Mouse (Mus musculus) layer of hippocampus, adult 9-10 months (tissue): ENCODE data around the gene Bfsp2.
"Not testable (repeated sequence)": the region's sequence is repeated elsewhere in the genome, so short reads cannot be mapped to it uniquely, and the experiment has no call there.

Experiments used
- DNase-seq: peaks from one replicate; pipeline ENCODE4 v3.0.0; 2022; ENCODE audit warnings: low spot score

Gene Bfsp2

DNA sequence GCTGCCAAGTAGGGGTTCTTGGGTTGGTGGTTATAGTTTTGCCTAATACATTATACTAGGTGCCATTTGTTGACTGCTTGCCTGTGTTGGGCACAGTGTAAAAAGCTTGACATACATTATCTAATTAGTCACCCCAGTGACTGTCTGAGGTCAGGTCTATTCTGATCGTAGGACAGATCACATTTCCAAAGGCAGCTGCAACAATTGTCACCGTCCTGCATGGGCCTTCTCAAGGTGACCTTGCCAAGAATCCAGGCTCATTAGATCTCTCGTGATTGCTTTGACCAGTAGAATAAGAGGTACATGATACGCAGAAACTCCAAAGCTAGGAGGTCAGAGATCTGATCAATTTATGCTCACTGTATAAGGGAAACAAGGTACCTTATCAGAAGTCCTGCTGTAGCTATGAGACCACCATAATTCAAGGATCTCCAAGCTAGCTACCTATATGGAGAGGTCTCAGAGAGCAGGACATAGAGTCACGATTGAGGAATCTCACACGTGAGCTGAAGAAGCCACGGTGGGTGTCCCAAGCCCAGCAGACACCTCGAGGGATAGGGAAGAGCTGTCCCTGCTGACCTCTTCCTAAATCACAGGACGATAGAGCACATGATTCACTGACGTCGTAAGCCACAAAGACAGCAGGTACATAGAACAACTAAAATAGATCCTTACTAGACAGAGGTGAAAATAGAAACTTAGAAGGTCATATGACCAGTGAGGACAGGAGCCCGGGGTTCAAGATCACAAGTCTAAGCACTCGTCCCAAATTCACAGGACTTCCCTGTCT lies 49.6 kb downstream of the Bfsp2 start:
- no peak for DNase-seq

- DNase-seq = no peak
Measured at GRCm38 (mm10) chr9:103426425-103426824, 53.8 kb downstream of the Bfsp2 start.

GRCm38 (mm10) chr9:103424869-103425268 lies 55.4 kb downstream of the Bfsp2 start:
- no peak for DNase-seq

DNA sequence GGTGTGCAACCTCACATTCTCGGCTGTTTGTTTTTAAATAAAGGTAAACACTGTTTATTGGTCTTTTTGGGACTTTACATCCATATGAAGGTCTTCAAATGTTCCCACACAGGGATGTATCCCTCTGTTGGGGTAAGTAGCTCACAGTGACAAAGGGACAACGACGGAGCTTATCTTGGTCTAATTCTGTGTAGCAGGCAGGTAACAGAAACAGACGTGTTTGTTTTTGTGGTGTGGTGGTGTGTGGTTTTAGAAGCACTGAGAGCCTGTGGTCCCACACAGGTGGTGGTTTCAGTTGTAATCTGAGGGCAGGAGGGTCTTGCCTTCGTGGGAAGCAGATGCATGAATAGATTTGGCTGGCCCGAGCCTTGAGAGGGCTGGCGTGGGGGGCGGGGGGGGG lies 56.3 kb downstream of the Bfsp2 start:
- DNase-seq = no peak

DNA sequence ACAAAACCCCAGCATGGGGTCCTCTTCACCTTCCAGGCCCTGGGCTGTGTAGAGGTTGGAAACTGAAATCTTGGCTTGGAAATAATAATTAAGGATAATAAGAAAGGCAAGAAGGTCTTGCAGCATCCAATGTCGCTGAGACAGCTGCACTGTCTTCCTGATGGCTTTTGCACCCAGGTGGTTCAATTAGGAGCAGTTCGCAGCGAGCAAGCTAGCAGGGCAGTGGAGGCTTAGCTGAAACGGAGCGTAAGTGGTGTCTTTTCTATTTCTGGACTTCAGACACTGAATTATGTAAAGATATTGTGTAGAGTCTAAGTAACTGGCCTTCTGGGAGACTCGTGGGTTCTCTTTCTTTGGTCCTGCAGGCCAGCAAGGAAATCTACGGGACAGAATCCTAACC lies 56.8 kb downstream of the Bfsp2 start:
- no peak for DNase-seq

DNA sequence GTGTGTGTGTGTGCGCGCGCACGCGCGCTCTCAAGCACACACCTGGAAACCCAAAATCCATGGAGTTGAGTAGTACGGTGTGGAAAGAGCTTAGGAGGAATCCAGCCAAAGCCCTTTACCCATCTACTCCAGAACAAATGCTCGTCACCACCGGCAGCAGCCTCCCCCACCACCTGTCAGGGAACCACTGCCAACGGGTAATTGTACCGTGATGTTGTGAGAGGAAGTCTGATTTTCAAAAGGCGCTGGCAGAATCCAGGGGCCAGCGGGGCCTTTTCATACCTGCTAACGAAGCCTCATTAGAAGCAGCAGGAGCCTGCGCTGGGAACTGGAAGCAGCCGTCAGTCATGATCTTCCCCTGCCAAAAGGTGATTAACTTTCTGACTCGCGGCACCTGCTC lies 57.4 kb downstream of the Bfsp2 start:
- DNase-seq = no peak

DNA sequence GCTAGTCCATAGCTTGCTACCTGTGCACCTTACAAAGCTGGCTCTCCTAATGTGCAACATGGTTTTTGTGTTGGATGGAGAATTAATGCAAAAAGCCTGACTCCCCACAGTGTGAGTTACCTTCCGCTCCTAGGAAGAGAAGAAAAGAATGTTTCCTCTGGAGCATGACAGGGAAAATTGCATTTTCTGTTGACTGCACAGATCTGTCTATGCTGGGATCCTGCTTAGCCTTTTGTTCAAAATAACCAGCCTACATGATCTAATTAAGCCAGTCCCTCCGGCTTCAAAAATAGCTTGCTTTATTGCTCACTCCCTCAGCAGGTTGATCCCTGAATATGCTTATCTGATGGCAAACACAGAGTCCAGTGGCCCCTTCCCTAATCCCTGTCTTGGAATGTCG lies 59.4 kb downstream of the Bfsp2 start:
- no peak for DNase-seq

DNA sequence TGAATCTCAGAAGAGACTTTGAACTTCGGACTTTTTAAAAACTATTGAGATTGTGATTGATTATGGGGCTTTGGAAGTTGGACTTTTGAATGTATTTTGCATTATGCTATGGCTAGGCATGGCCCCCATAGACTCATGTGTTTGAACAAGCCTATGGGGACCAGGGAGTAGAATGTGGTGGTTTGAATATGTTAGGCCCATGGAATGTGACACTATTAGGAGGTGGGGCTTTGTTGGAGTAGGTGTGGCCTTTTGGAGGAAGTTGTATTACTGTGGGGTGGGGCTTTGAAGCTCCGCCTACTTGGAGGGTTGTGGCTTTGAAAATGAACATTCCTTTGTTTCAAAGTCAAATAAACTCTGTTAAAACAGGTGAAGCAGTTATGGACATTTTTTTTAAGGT lies 61.4 kb downstream of the Bfsp2 start:
- no peak for DNase-seq

- not testable (repeated sequence) for DNase-seq
Measured at GRCm38 (mm10) chr9:103418267-103418666, 62.0 kb downstream of the Bfsp2 start.

GRCm38 (mm10) chr9:103413457-103413856 lies 66.8 kb downstream of the Bfsp2 start:
- DNase-seq = no peak

- no peak for DNase-seq
Measured at GRCm38 (mm10) chr9:103409119-103409518, 71.1 kb downstream of the Bfsp2 start.

GRCm38 (mm10) chr9:103408136-103408777 lies 72.0 kb downstream of the Bfsp2 start:
- no peak for DNase-seq

- DNase-seq = no peak
Measured at GRCm38 (mm10) chr9:103403331-103403973, 76.8 kb downstream of the Bfsp2 start.

GRCm38 (mm10) chr9:103398509-103399157 lies 81.6 kb downstream of the Bfsp2 start:
- no peak for DNase-seq

DNA sequence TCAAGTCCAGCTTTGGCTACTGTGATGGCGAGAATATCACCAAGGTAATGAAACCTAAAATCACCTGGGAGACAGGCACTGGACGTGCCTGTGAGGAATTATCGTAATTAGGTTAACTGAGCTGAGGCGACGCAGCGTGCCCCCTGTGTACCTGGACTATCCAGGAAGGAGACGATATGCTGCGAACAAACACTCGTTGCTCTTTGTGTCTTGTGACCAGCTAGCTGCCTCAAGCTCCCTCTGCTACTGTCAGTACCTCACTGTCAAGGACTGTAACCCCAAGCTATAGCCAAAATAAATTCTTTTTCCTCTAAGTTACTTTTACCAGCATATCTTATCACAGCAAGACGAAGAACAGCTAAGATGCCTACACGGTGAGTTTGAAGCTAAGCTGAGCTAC lies 87.0 kb downstream of the Bfsp2 start:
- DNase-seq = no peak

DNA sequence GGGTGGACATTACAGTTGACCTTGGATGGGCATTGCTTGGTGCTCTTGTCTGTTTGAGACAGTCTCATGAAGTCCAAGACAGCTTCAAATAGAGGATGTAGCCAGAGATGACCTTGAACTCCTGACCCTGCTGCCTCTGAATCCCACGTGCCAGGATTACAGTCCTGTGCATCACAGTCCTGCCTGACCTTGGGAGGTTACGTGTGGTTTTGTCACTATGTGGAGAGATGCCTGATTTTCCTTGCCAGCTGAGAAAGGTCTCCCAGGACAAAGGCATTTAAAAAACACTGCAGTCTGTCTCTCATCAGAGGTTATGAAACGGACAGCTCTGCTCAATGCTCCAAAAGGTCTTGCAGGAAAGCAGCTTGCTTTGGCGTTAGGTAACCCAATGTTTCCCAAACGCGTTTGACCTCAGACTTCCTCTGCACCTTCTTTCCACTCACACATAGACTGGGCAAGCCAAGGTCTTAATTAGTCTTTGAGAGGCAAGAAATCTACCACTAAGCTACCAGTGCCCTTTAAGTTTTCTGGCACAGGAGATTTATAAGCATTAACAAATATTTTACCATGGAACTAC lies 88.3 kb downstream of the Bfsp2 start:
- DNase-seq = no peak

DNA sequence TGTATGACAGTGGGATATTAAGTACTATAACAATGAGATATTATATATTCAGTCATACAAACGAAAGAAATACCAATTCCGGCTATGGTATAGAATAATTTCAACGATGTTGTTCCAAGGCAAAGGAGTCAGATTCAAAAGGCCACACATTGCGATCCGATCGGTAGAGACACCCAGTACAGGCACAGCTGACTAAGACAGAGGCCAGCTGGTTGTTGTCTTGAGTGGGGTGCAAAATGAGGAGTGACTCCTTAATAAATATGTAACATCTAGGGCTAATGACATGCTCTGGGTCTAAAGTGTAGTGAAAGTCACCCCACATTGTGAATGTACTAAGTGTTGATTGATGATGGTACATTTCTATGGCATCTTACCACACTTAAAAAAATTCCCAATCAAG lies 91.0 kb downstream of the Bfsp2 start:
- DNase-seq = no peak

GRCm38 (mm10) chr9:103387011-103387653 lies 93.1 kb downstream of the Bfsp2 start:
- no peak for DNase-seq

DNA sequence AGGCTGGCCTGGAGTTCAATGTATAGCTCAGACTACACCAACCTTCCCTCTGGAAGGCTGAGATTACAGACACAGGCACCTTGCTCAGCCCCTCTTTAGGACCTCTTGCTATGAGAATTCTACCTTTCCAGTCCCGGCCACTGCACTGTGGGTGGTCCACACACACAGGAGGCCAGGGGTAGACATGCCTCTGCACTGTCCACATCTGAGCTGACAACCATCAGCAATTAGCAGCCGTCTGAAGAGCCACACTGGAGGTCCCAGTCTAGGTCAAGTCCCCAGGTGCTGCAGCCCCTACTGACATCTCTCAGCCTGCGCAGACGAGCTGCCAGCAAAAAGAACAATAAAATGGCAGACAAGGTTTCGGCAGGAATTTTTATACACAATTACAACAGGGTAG lies 93.6 kb downstream of the Bfsp2 start:
- no peak for DNase-seq

DNA sequence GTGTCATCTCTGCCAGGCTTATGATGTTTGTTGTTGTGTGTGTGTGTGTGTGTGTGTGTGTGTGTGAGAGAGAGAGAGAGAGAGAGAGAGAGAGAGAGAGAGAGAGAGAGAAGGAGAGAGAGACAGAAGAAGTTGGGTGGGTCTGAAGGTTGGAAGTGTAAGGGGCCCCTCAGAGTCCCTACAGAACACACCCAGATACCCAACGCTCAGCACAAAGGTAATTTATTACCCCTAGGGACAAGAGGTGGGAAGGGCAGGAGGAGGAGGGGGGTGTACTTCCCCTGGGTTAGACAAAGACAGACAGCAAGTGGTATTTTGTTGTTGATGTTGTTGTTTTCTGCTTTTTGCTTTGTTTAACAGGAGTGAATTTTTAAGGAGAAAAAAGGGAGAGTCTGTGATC lies 94.6 kb downstream of the Bfsp2 start:
- DNase-seq = no peak

DNA sequence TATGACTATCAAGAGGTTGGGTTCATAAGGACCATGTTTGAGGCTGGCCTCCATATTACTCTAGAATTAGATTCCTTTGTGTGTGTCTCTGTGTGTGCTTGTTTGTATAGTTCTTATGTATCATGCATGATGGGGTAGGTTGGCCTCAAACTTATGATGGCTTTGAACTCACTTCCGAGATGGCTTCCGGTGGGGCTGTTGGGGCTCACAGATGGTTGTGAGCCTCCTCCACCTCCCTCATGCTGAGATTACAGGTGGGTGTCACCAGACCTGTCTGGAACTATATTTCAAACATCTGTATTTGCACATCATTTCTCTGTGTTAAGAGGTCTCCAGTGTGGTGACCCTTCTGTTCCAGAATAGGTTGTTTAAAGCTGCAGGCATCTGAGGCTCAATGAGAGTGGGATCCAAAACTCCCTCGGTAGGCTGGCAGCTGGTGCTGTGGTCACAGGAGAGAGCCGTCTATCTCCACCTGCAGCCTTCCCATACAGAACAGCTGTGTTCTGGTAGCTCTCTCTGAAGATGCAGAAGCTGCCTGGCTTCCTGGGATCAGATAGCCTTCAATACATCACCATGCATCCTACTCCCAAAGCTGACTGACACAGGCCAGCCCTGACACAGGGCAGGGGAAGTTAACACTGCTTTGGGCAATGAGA lies 96.0 kb downstream of the Bfsp2 start:
- no peak for DNase-seq
